Mouse (Mus musculus): ENCODE results near the gene Spaca4. TPM values are rescaled to one million over a fixed set of nuclear protein-coding genes. Genes with fewer than 3 reads are reported as not detected.

Spaca4 gene
- polyA plus RNA-seq, 1 experiment from 2014 or later: not detected

GRCm38 (mm10) chr7:45709677-45710355 lies 15.8 kb downstream of the Spaca4 start:
- no peaks in the 10 kb centered on the region for H3K27me3 ChIP-seq (replicated peaks)
- ATAC-seq (ENCODE audit: low FRiP score, low read depth): no peak
- no peak overlapping the region for H3K4me3 ChIP-seq
- WGBS: 72% methylated on average over 14 of the region's 14 CpGs
- H3K4me2 ChIP-seq (replicated peaks): no peak overlapping the region; the same call in 1 of the 2 replicates
- H3K4me1 ChIP-seq: peaks cover 60% of the 10 kb centered on the region
- no peak overlapping the region for H3K9ac ChIP-seq
- H3K36me3 ChIP-seq: peaks cover 36% of the 10 kb centered on the region
- no peak overlapping the region for H3K27ac ChIP-seq
- no peaks in the 10 kb centered on the region for H3K9me3 ChIP-seq

GRCm38 (mm10) chr7:45709036-45709435 lies 16.6 kb downstream of the Spaca4 start:
- 0 out of 2 replicates have a peak overlapping the region, but pooled peaks have one; percentile 14 for H3K4me2 ChIP-seq (replicated peaks)
- no peak overlapping the region for H3K9ac ChIP-seq
- no peaks in the 10 kb centered on the region for H3K27me3 ChIP-seq (replicated peaks)
- peaks cover 54% of the 10 kb centered on the region for H3K4me1 ChIP-seq
- WGBS: 36% methylated on average over 6 of the region's 6 CpGs
- H3K36me3 ChIP-seq: peaks cover 36% of the 10 kb centered on the region
- no peak overlapping the region for H3K27ac ChIP-seq
- no peak overlapping the region for H3K4me3 ChIP-seq
- no peaks in the 10 kb centered on the region for H3K9me3 ChIP-seq
- no peak for ATAC-seq (ENCODE audit: low FRiP score, low read depth)

GRCm38 (mm10) chr7:45708221-45708761 lies 17.3 kb downstream of the Spaca4 start:
- Histone ChIP-seq H3K27me3 (replicated peaks) (no peaks in the 10 kb centered on the region), H3K36me3 (peaks cover 33% of the 10 kb centered on the region), H3K4me2 (replicated peaks) (peak overlapping the region; percentile 91), H3K27ac (no peak overlapping the region), H3K9me3 (no peaks in the 10 kb centered on the region), H3K4me1 (peaks cover 60% of the 10 kb centered on the region), H3K9ac (no peak overlapping the region), H3K4me3 (no peak overlapping the region)
- no peak for ATAC-seq (ENCODE audit: low FRiP score, low read depth)
- WGBS: 57% methylated on average over 13 of the region's 13 CpGs

- H3K4me2 ChIP-seq (replicated peaks): peak overlapping the region; percentile 91
- no peaks in the 10 kb centered on the region for H3K9me3 ChIP-seq
- WGBS: under 1% methylated on average over 27 of the region's 27 CpGs
- no peak for ATAC-seq (ENCODE audit: low FRiP score, low read depth)
- no peaks in the 10 kb centered on the region for H3K27me3 ChIP-seq (replicated peaks)
- H3K9ac ChIP-seq: peak overlapping the region; percentile 26; the same call in 1 of the 2 replicates
- peaks cover 66% of the 10 kb centered on the region for H3K4me1 ChIP-seq
- H3K4me3 ChIP-seq: peak overlapping the region; percentile 48
- peaks cover 25% of the 10 kb centered on the region for H3K36me3 ChIP-seq
- no peak overlapping the region for H3K27ac ChIP-seq
Measured at GRCm38 (mm10) chr7:45707375-45707967, 18.1 kb downstream of the Spaca4 start.

- H3K4me1 ChIP-seq: peaks cover 66% of the 10 kb centered on the region
- peak overlapping the region; percentile 63 for H3K9ac ChIP-seq
- 0 out of 2 replicates have a peak overlapping the region, but pooled peaks have one; percentile 13 for H3K27ac ChIP-seq
- no peaks in the 10 kb centered on the region for H3K9me3 ChIP-seq
- H3K27me3 ChIP-seq (replicated peaks): no peaks in the 10 kb centered on the region
- peaks cover 18% of the 10 kb centered on the region for H3K36me3 ChIP-seq
- ATAC-seq (ENCODE audit: low FRiP score, low read depth): no peak
- H3K4me2 ChIP-seq (replicated peaks): peak overlapping the region; percentile 91
- under 1% methylated on average over 39 of the region's 45 CpGs for WGBS
- H3K4me3 ChIP-seq: peak overlapping the region; percentile 48
Measured at GRCm38 (mm10) chr7:45706721-45707241, 18.8 kb downstream of the Spaca4 start.

GRCm38 (mm10) chr7:45705873-45706281 lies 19.7 kb downstream of the Spaca4 start:
- H3K27me3 ChIP-seq (replicated peaks): no peaks in the 10 kb centered on the region
- H3K4me1 ChIP-seq: peaks cover 72% of the 10 kb centered on the region
- no peaks in the 10 kb centered on the region for H3K9me3 ChIP-seq
- H3K9ac ChIP-seq: peak overlapping the region; percentile 56; the same call in 1 of the 2 replicates
- ATAC-seq (ENCODE audit: low FRiP score, low read depth): no peak
- peak overlapping the region; percentile 48 for H3K4me3 ChIP-seq
- peak overlapping the region; percentile 91 for H3K4me2 ChIP-seq (replicated peaks)
- H3K36me3 ChIP-seq: peaks cover 9% of the 10 kb centered on the region
- no peak overlapping the region for H3K27ac ChIP-seq
- WGBS: 3% methylated on average over 7 of the region's 7 CpGs

GRCm38 (mm10) chr7:45705443-45705864 lies 20.2 kb downstream of the Spaca4 start:
- no peaks in the 10 kb centered on the region for H3K9me3 ChIP-seq
- H3K4me3 ChIP-seq: peak overlapping the region; percentile 48
- 0% methylated on average over 21 of the region's 21 CpGs for WGBS
- peak overlapping the region; percentile 91 for H3K4me2 ChIP-seq (replicated peaks)
- 0 out of 2 replicates have a peak, but pooled peaks have one; percentile 0 for ATAC-seq (ENCODE audit: low FRiP score, low read depth)
- H3K36me3 ChIP-seq: peaks cover 5% of the 10 kb centered on the region
- peaks cover 3% of the 10 kb centered on the region; the same call in 1 of the 2 replicates for H3K27me3 ChIP-seq (replicated peaks)
- peak overlapping the region; percentile 56; the same call in 1 of the 2 replicates for H3K9ac ChIP-seq
- peak overlapping the region; percentile 42 for H3K27ac ChIP-seq
- peaks cover 75% of the 10 kb centered on the region for H3K4me1 ChIP-seq

GRCm38 (mm10) chr7:45704730-45705442 lies 20.7 kb downstream of the Spaca4 start, which contains the start of gene Dbp:
Gene Dbp, plus strand, starts transcription at chr7:45705088.
- H3K27me3 ChIP-seq (replicated peaks): peaks cover 8% of the 10 kb centered on the region
- H3K4me3 ChIP-seq: peak within 1 kb of the TSS; percentile 48
- peak within 1 kb of the TSS; percentile 42 for H3K27ac ChIP-seq
- WGBS: under 1% methylated on average over 36 of the region's 36 CpGs
- H3K4me2 ChIP-seq (replicated peaks): peak within 1 kb of the TSS; percentile 91
- H3K36me3 ChIP-seq: 0 out of 2 replicates have a peak, but pooled peaks cover under 1% of the 10 kb centered on the region
- H3K9ac ChIP-seq: peak within 1 kb of the TSS; percentile 56
- H3K9me3 ChIP-seq: no peaks in the 10 kb centered on the region
- ATAC-seq (ENCODE audit: low FRiP score, low read depth): peak; percentile 75
- H3K4me1 ChIP-seq: peaks cover 79% of the 10 kb centered on the region

- H3K27ac ChIP-seq: peak overlapping the region; percentile 28
- peak overlapping the region; percentile 35 for H3K9ac ChIP-seq
- H3K4me2 ChIP-seq (replicated peaks): peak overlapping the region; percentile 91
- peak; percentile 52 for ATAC-seq (ENCODE audit: low FRiP score, low read depth)
- WGBS: under 1% methylated on average over 13 of the region's 13 CpGs
- peaks cover 78% of the 10 kb centered on the region for H3K4me1 ChIP-seq
- peak overlapping the region; percentile 32 for H3K4me3 ChIP-seq
- H3K36me3 ChIP-seq: no peaks in the 10 kb centered on the region
- no peaks in the 10 kb centered on the region for H3K9me3 ChIP-seq
- peaks cover 16% of the 10 kb centered on the region for H3K27me3 ChIP-seq (replicated peaks)
Measured at GRCm38 (mm10) chr7:45704046-45704559, 21.5 kb downstream of the Spaca4 start.

GRCm38 (mm10) chr7:45703521-45704033 lies 22.0 kb downstream of the Spaca4 start:
- H3K9ac ChIP-seq: peak overlapping the region; percentile 35; the same call in 1 of the 2 replicates
- 0 out of 2 replicates have a peak, but pooled peaks have one; percentile 0 for ATAC-seq (ENCODE audit: low FRiP score, low read depth)
- H3K9me3 ChIP-seq: no peaks in the 10 kb centered on the region
- peak overlapping the region; percentile 32 for H3K4me3 ChIP-seq
- no peaks in the 10 kb centered on the region for H3K36me3 ChIP-seq
- H3K4me2 ChIP-seq (replicated peaks): peak overlapping the region; percentile 91
- H3K27me3 ChIP-seq (replicated peaks): peaks cover 21% of the 10 kb centered on the region
- 43% methylated on average over 12 of the region's 12 CpGs for WGBS
- peak overlapping the region; percentile 28 for H3K27ac ChIP-seq
- H3K4me1 ChIP-seq: peaks cover 73% of the 10 kb centered on the region
